Mouse (Mus musculus) heart, postnatal 0 days (tissue): Measurements from ENCODE around the gene Ryr2. TPM values are rescaled to one million over a fixed set of nuclear protein-coding genes. Genes with fewer than 3 reads are reported as not detected.

Experiments
- ATAC-seq: fragments of 200-750 bp; cut with Nextera tagmentation; 2 replicates; pipeline ENCODE4 v1.8.0; 2017; ENCODE audit warnings: low read depth, moderate number of reproducible peaks, moderate library complexity; ENCODE audit not compliant: insufficient read depth
- DNase-seq: peaks from one replicate; pipeline ENCODE4 v3.0.0-alpha.2; 2016; ENCODE audit warnings: low spot score
- H3K27ac ChIP-seq: fragments of 300-500 bp; sonication (generic); 2 replicates; pipeline ENCODE4 v1.5.1; 2014; ENCODE audit warnings: low read depth, mild to moderate bottlenecking
- H3K27me3 ChIP-seq: fragments of 300-500 bp; sonication (generic); 2 replicates; pipeline ENCODE4 v1.6.1; 2014; ENCODE audit warnings: low read length, mixed read lengths; ENCODE audit not compliant: control insufficient read depth, insufficient read depth
- H3K36me3 ChIP-seq: fragments of 300-500 bp; sonication (generic); replicated peaks from 2 replicates; pipeline ENCODE4 v1.6.1; 2014; ENCODE audit warnings: low read length, mixed read lengths; ENCODE audit not compliant: control insufficient read depth, insufficient read depth
- H3K4me1 ChIP-seq: fragments of 300-500 bp; sonication (generic); 2 replicates; pipeline ENCODE4 v1.6.1; 2014; ENCODE audit warnings: antibody characterized with exemption; ENCODE audit not compliant: control insufficient read depth, insufficient read depth
- H3K4me2 ChIP-seq: fragments of 300-500 bp; sonication (generic); 2 replicates; pipeline ENCODE4 v1.6.1; 2014; ENCODE audit warnings: low read depth, mild to moderate bottlenecking, low read length, moderate library complexity
- H3K4me3 ChIP-seq: fragments of 300-500 bp; sonication (generic); 2 replicates; pipeline ENCODE4 v1.5.1; 2014; ENCODE audit warnings: low read depth, low read length
- H3K9ac ChIP-seq: fragments of 300-500 bp; sonication (generic); replicated peaks from 2 replicates; pipeline ENCODE4 v1.6.1; 2014; ENCODE audit warnings: low read depth, low read length, mixed read lengths
- H3K9me3 ChIP-seq: fragments of 300-500 bp; sonication (generic); replicated peaks from 2 replicates; pipeline ENCODE4 v1.6.1; 2016; ENCODE audit warnings: low read length; ENCODE audit not compliant: control insufficient read depth
- CTCF ChIP-seq: IDR thresholded peaks from 2 replicates; pipeline ENCODE4 v1.5.1; 2016; ENCODE audit warnings: antibody characterized with exemption, control low read depth, low read depth
- EP300 ChIP-seq: IDR thresholded peaks from 2 replicates; pipeline ENCODE4 v1.6.1; 2016; ENCODE audit warnings: antibody characterized with exemption, low read depth
- whole genome bisulfite sequencing: fragments of 180-500 bp; shearing (Covaris S2); extraction: QIAGEN DNeasy Blood & Tissue Kit; methylation state at CpG from one replicate; pipeline ENCODE4 v1.1.7; 2014; 5-methylcytosine and 5-hydroxymethylcytosine counted together
- polyA plus RNA-seq: library from polyadenylated mRNA; unstranded; fragments of >200 nt; fragmentation: Nextera tagmentation; extraction: Ambion mirVana; gene quantifications from 2 replicates; pipeline ENCODE4 v1.2.1, GENCODE M21; 2015
- total RNA-seq: library from RNA; depleted of rRNA; stranded (reverse); fragments of >200 nt; gene quantifications from 2 replicates; pipeline ENCODE4 v1.2.3, GENCODE M21; 2014; ENCODE audit warnings: low replicate concordance

Ryr2 gene
- total and polyA plus RNA-seq, 2 experiments from 2014 or later: 61.4 to 396 TPM

- DNase-seq (no peak), ATAC-seq (no peak)
- Histone ChIP-seq H3K4me3 (no peak overlapping the region), H3K4me2 (no peak overlapping the region), H3K4me1 (peaks cover 51% of the 10 kb centered on the region), H3K36me3 (peaks cover 4% of the 10 kb centered on the region; the same call in 1 of the 2 replicates), H3K9me3 (no peaks in the 10 kb centered on the region), H3K9ac (no peak overlapping the region), H3K27me3 (no peaks in the 10 kb centered on the region), H3K27ac (0 out of 2 replicates have a peak overlapping the region, but pooled peaks have one; percentile 15)
- 60% methylated on average over 4 of the region's 4 CpGs for WGBS
- TF ChIP-seq EP300: no peak
- TF ChIP-seq CTCF: no peak
Measured at GRCm38 (mm10) chr13:12080590-12080989, 26.2 kb downstream of the Ryr2 start.

GRCm38 (mm10) chr13:12079536-12079935, 27.2 kb downstream of the Ryr2 start:
- DNase-seq (no peak), ATAC-seq (no peak)
- Histone ChIP-seq H3K36me3 (peaks cover 4% of the 10 kb centered on the region; the same call in 1 of the 2 replicates), H3K27ac (no peak overlapping the region), H3K4me3 (no peak overlapping the region), H3K4me1 (peaks cover 42% of the 10 kb centered on the region), H3K27me3 (no peaks in the 10 kb centered on the region), H3K9ac (no peak overlapping the region), H3K4me2 (no peak overlapping the region), H3K9me3 (no peaks in the 10 kb centered on the region)
- TF ChIP-seq EP300: no peak
- 58% methylated on average over 4 of the region's 4 CpGs for WGBS

- H3K9ac ChIP-seq: no peak overlapping the region
- H3K36me3 ChIP-seq: peaks cover 4% of the 10 kb centered on the region; the same call in 1 of the 2 replicates
- H3K4me1 ChIP-seq: peaks cover 43% of the 10 kb centered on the region
- DNase-seq (no peak), ATAC-seq (no peak)
- WGBS: 71% methylated on average over 6 of the region's 6 CpGs
- H3K27ac ChIP-seq: no peak overlapping the region
- H3K4me2 ChIP-seq: no peak overlapping the region
- H3K27me3 ChIP-seq: no peaks in the 10 kb centered on the region
- no peak for TF ChIP-seq CTCF
- no peaks in the 10 kb centered on the region for H3K9me3 ChIP-seq
- H3K4me3 ChIP-seq: no peak overlapping the region
Measured at GRCm38 (mm10) chr13:12074897-12075296, 31.8 kb downstream of the Ryr2 start.

- Histone ChIP-seq H3K4me3 (no peak overlapping the region), H3K27ac (peak overlapping the region; percentile 59), H3K36me3 (peaks cover 6% of the 10 kb centered on the region; the same call in 1 of the 2 replicates), H3K27me3 (no peaks in the 10 kb centered on the region), H3K4me2 (peak overlapping the region; percentile 35), H3K9ac (no peak overlapping the region; the same call in 1 of the 2 replicates), H3K4me1 (peaks cover 48% of the 10 kb centered on the region), H3K9me3 (no peaks in the 10 kb centered on the region)
- DNase-seq (no peak), ATAC-seq (peak; percentile 43; the same call in 1 of the 2 replicates)
- 37% methylated on average over 7 of the region's 7 CpGs for WGBS
- TF ChIP-seq CTCF (no peak), EP300 (no peak)
Measured at GRCm38 (mm10) chr13:12072571-12072970, 34.2 kb downstream of the Ryr2 start.

- DNase-seq (no peak), ATAC-seq (no peak)
- no peak overlapping the region; the same call in 1 of the 2 replicates for H3K9ac ChIP-seq
- no peaks in the 10 kb centered on the region for H3K9me3 ChIP-seq
- H3K4me2 ChIP-seq: 0 out of 2 replicates have a peak overlapping the region, but pooled peaks have one; percentile 35
- peak overlapping the region; percentile 59 for H3K27ac ChIP-seq
- peaks cover 48% of the 10 kb centered on the region for H3K4me1 ChIP-seq
- no peaks in the 10 kb centered on the region for H3K27me3 ChIP-seq
- TF ChIP-seq EP300: no peak
- no peak for TF ChIP-seq CTCF
- WGBS: 26% methylated on average over 3 of the region's 3 CpGs
- H3K36me3 ChIP-seq: peaks cover 6% of the 10 kb centered on the region; the same call in 1 of the 2 replicates
- no peak overlapping the region for H3K4me3 ChIP-seq
Measured at GRCm38 (mm10) chr13:12072112-12072511, 34.6 kb downstream of the Ryr2 start.
